Mouse (Mus musculus) midbrain, embryonic 15.5 days (tissue): ENCODE measurements around the gene Zfp593. TPM values are rescaled to one million over a fixed set of nuclear protein-coding genes. Genes with fewer than 3 reads are reported as not detected.

Experiments used
- ATAC-seq: fragments of 200-750 bp; cut with Nextera tagmentation; replicated peaks from 2 replicates; pipeline ENCODE4 v1.8.0; 2017; ENCODE audit warnings: moderate TSS enrichment
- H3K27ac ChIP-seq: fragments of 300-500 bp; sonication (generic); 2 replicates; pipeline ENCODE4 v1.5.1; 2015; ENCODE audit warnings: mild to moderate bottlenecking, inconsistent platforms
- H3K27me3 ChIP-seq: fragments of 300-500 bp; sonication (generic); replicated peaks from 2 replicates; pipeline ENCODE4 v1.6.1; 2015; ENCODE audit warnings: inconsistent platforms
- H3K36me3 ChIP-seq: fragments of 300-500 bp; sonication (generic); replicated peaks from 2 replicates; pipeline ENCODE4 v1.6.1; 2015; ENCODE audit warnings: inconsistent platforms
- H3K4me1 ChIP-seq: fragments of 300-500 bp; sonication (generic); 2 replicates; pipeline ENCODE4 v1.6.1; 2015; ENCODE audit warnings: inconsistent platforms
- H3K4me2 ChIP-seq: fragments of 300-500 bp; sonication (generic); 2 replicates; pipeline ENCODE4 v1.6.1; 2015; ENCODE audit warnings: inconsistent platforms, mild to moderate bottlenecking, moderate library complexity
- H3K4me3 ChIP-seq: fragments of 300-500 bp; sonication (generic); 2 replicates; pipeline ENCODE4 v1.5.1; 2015; ENCODE audit warnings: mild to moderate bottlenecking, inconsistent platforms
- H3K9ac ChIP-seq: fragments of 300-500 bp; sonication (generic); 2 replicates; pipeline ENCODE4 v1.6.1; 2015; ENCODE audit warnings: mild to moderate bottlenecking, inconsistent platforms
- H3K9me3 ChIP-seq: fragments of 300-500 bp; sonication (generic); 2 replicates; pipeline ENCODE4 v1.6.1; 2016; ENCODE audit warnings: inconsistent platforms
- WGBS: fragments of 180-500 bp; shearing (Covaris S2); methylation state at CpG from one replicate; pipeline ENCODE4 v1.1.7; 2015; ENCODE audit warnings: mixed read lengths; 5-methylcytosine and 5-hydroxymethylcytosine counted together
- polyA plus RNA-seq: library from polyadenylated mRNA; unstranded; fragments of >200 nt; fragmentation: Nextera tagmentation; extraction: Ambion mirVana; gene quantifications from 2 replicates; pipeline ENCODE4 v1.2.1, GENCODE M21; 2015

Gene Zfp593
- polyA plus RNA-seq, 1 experiment from 2014 or later = 13.0 TPM

- WGBS = under 1% methylated on average over 13 of the region's 13 CpGs
- Histone ChIP-seq H3K9ac (no peak within 1 kb of the TSS), H3K9me3 (no peaks in the 10 kb centered on the region), H3K27ac (no peak within 1 kb of the TSS), H3K36me3 (no peaks in the 10 kb centered on the region), H3K27me3 (peaks cover 57% of the 10 kb centered on the region), H3K4me3 (peak within 1 kb of the TSS; percentile 60), H3K4me1 (peaks cover 47% of the 10 kb centered on the region), H3K4me2 (peak within 1 kb of the TSS; percentile 14)
- no peak for ATAC-seq
Measured at GRCm38 (mm10) chr4:134253722-134254324, 8.4 kb upstream of the Zfp593 start, which contains the start of gene Grrp1. Gene Grrp1 (minus strand): TSS chr4:134254106.

GRCm38 (mm10) chr4:134252911-134253721 lies 7.7 kb upstream of the Zfp593 start:
- Histone ChIP-seq H3K36me3 (no peaks in the 10 kb centered on the region), H3K4me3 (peak overlapping the region; percentile 60), H3K4me2 (peak overlapping the region; percentile 76; the same call in 1 of the 2 replicates), H3K27ac (no peak overlapping the region), H3K9ac (no peak overlapping the region), H3K27me3 (peaks cover 63% of the 10 kb centered on the region), H3K4me1 (peaks cover 47% of the 10 kb centered on the region), H3K9me3 (no peaks in the 10 kb centered on the region)
- no peak for ATAC-seq
- 11% methylated on average over 15 of the region's 15 CpGs for WGBS

GRCm38 (mm10) chr4:134252131-134252910 lies 6.9 kb upstream of the Zfp593 start:
- Histone ChIP-seq H3K4me1 (peaks cover 47% of the 10 kb centered on the region), H3K9me3 (no peaks in the 10 kb centered on the region), H3K9ac (peak overlapping the region; percentile 72), H3K36me3 (no peaks in the 10 kb centered on the region), H3K27me3 (peaks cover 71% of the 10 kb centered on the region), H3K4me2 (peak overlapping the region; percentile 76), H3K4me3 (peak overlapping the region; percentile 60), H3K27ac (peak overlapping the region; percentile 81)
- 7% methylated on average over 22 of the region's 22 CpGs for WGBS
- no peak for ATAC-seq

GRCm38 (mm10) chr4:134251241-134252130 lies 6.1 kb upstream of the Zfp593 start:
- H3K4me3 ChIP-seq = peak overlapping the region; percentile 60
- WGBS = under 1% methylated on average over 90 of the region's 91 CpGs
- H3K27me3 ChIP-seq = peaks cover 78% of the 10 kb centered on the region

GRCm38 (mm10) chr4:134250930-134251240 lies 5.5 kb upstream of the Zfp593 start:
- peak overlapping the region; percentile 72 for H3K9ac ChIP-seq
- no peaks in the 10 kb centered on the region for H3K36me3 ChIP-seq
- H3K4me3 ChIP-seq = peak overlapping the region; percentile 60
- peaks cover 78% of the 10 kb centered on the region for H3K27me3 ChIP-seq
- ATAC-seq = no peak
- 5% methylated on average over 10 of the region's 10 CpGs for WGBS
- H3K4me1 ChIP-seq = peaks cover 50% of the 10 kb centered on the region
- H3K4me2 ChIP-seq = peak overlapping the region; percentile 76
- H3K27ac ChIP-seq = peak overlapping the region; percentile 81
- H3K9me3 ChIP-seq = no peaks in the 10 kb centered on the region

More at GRCm38 (mm10) chr4:134251241-134252130, 6.1 kb upstream of the Zfp593 start:
- no peaks in the 10 kb centered on the region for H3K9me3 ChIP-seq
- peak; percentile 67 for ATAC-seq
- H3K9ac ChIP-seq = peak overlapping the region; percentile 72
- peak overlapping the region; percentile 81 for H3K27ac ChIP-seq
- no peaks in the 10 kb centered on the region for H3K36me3 ChIP-seq
- peaks cover 45% of the 10 kb centered on the region for H3K4me1 ChIP-seq
- H3K4me2 ChIP-seq = peak overlapping the region; percentile 76

GRCm38 (mm10) chr4:134250116-134250929 lies 4.9 kb upstream of the Zfp593 start:
- ATAC-seq = no peak
- Histone ChIP-seq H3K9ac (peak overlapping the region; percentile 72), H3K4me1 (peaks cover 55% of the 10 kb centered on the region), H3K27ac (peak overlapping the region; percentile 81; the same call in 1 of the 2 replicates), H3K9me3 (no peaks in the 10 kb centered on the region), H3K4me2 (peak overlapping the region; percentile 76), H3K4me3 (peak overlapping the region; percentile 60), H3K36me3 (no peaks in the 10 kb centered on the region), H3K27me3 (peaks cover 76% of the 10 kb centered on the region)
- WGBS = 5% methylated on average over 27 of the region's 27 CpGs

GRCm38 (mm10) chr4:134249651-134250050 lies 4.3 kb upstream of the Zfp593 start:
- Histone ChIP-seq H3K27me3 (peaks cover 69% of the 10 kb centered on the region), H3K27ac (no peak overlapping the region), H3K9ac (peak overlapping the region; percentile 31), H3K36me3 (no peaks in the 10 kb centered on the region), H3K4me3 (peak overlapping the region; percentile 60), H3K9me3 (no peaks in the 10 kb centered on the region), H3K4me2 (peak overlapping the region; percentile 76), H3K4me1 (peaks cover 59% of the 10 kb centered on the region)
- 0% methylated on average over 30 of the region's 30 CpGs for WGBS
- ATAC-seq = no peak; the same call in 1 of the 2 replicates

- ATAC-seq = no peak
- 68% methylated on average over 7 of the region's 7 CpGs for WGBS
- Histone ChIP-seq H3K9ac (no peak within 1 kb of the TSS; the same call in 1 of the 2 replicates), H3K4me2 (peak within 1 kb of the TSS; percentile 92), H3K4me1 (peaks cover 50% of the 10 kb centered on the region), H3K27ac (peak within 1 kb of the TSS; percentile 27; the same call in 1 of the 2 replicates), H3K9me3 (no peaks in the 10 kb centered on the region), H3K4me3 (peak within 1 kb of the TSS; percentile 71), H3K36me3 (no peaks in the 10 kb centered on the region), H3K27me3 (peaks cover 41% of the 10 kb centered on the region)
Measured at GRCm38 (mm10) chr4:134246719-134247258, 1.4 kb upstream of the Zfp593 start, which contains the start of gene Gm30191. Gene Gm30191 (plus strand): TSS chr4:134246935.

- Histone ChIP-seq H3K27me3 (peaks cover 39% of the 10 kb centered on the region), H3K9ac (no peak overlapping the region), H3K27ac (0 out of 2 replicates have a peak overlapping the region, but pooled peaks have one; percentile 27), H3K9me3 (no peaks in the 10 kb centered on the region), H3K4me1 (peaks cover 45% of the 10 kb centered on the region), H3K4me3 (no peak overlapping the region), H3K4me2 (peak overlapping the region; percentile 92; the same call in 1 of the 2 replicates), H3K36me3 (no peaks in the 10 kb centered on the region)
- ATAC-seq = no peak
- 24% methylated on average over 4 of the region's 4 CpGs for WGBS
Measured at GRCm38 (mm10) chr4:134246256-134246655, 864 bp upstream of the Zfp593 start.

- WGBS = 90% methylated on average over 17 of the region's 17 CpGs
- ATAC-seq = no peak
- no peaks in the 10 kb centered on the region for H3K9me3 ChIP-seq
- peaks cover 28% of the 10 kb centered on the region for H3K27me3 ChIP-seq
- H3K36me3 ChIP-seq = no peaks in the 10 kb centered on the region
- H3K4me1 ChIP-seq = peaks cover 26% of the 10 kb centered on the region
- peak within 1 kb of the TSS; percentile 71 for H3K4me3 ChIP-seq
- H3K9ac ChIP-seq = no peak within 1 kb of the TSS
- no peak within 1 kb of the TSS for H3K27ac ChIP-seq
- peak within 1 kb of the TSS; percentile 92 for H3K4me2 ChIP-seq
Measured at GRCm38 (mm10) chr4:134243516-134244250, 1.7 kb downstream of the Zfp593 start, which contains the start of gene E130218I03Rik. Gene E130218I03Rik (plus strand): TSS chr4:134243662.
